Mouse (Mus musculus) forebrain, embryonic 13.5 days (tissue): Measurements from ENCODE around the gene Efna5. TPM values are rescaled to one million over a fixed set of nuclear protein-coding genes. Genes with fewer than 3 reads are reported as not detected.

Source experiments
- ATAC-seq: fragments of 200-750 bp; cut with Nextera tagmentation; 2 replicates; pipeline ENCODE4 v1.8.0; 2017
- H3K27ac ChIP-seq: fragments of 300-500 bp; sonication (generic); 2 replicates; pipeline ENCODE4 v1.5.1; 2015; ENCODE audit warnings: inconsistent platforms, mild to moderate bottlenecking, moderate library complexity
- H3K27me3 ChIP-seq: fragments of 300-500 bp; sonication (generic); 2 replicates; pipeline ENCODE4 v1.6.1; 2015; ENCODE audit warnings: mild to moderate bottlenecking, inconsistent platforms
- H3K36me3 ChIP-seq: fragments of 300-500 bp; sonication (generic); 2 replicates; pipeline ENCODE4 v1.6.1; 2015; ENCODE audit warnings: mild to moderate bottlenecking, inconsistent platforms; ENCODE audit not compliant: poor library complexity, severe bottlenecking
- H3K4me1 ChIP-seq: fragments of 300-500 bp; sonication (generic); 2 replicates; pipeline ENCODE4 v1.6.1; 2015; ENCODE audit warnings: inconsistent platforms
- H3K4me2 ChIP-seq: fragments of 300-500 bp; sonication (generic); 2 replicates; pipeline ENCODE4 v1.6.1; 2015; ENCODE audit warnings: inconsistent platforms, mild to moderate bottlenecking, moderate library complexity
- H3K4me3 ChIP-seq: fragments of 300-500 bp; sonication (generic); 2 replicates; pipeline ENCODE4 v1.5.1; 2015; ENCODE audit warnings: mild to moderate bottlenecking, inconsistent platforms
- H3K9ac ChIP-seq: fragments of 300-500 bp; sonication (generic); 2 replicates; pipeline ENCODE4 v1.6.1; 2015; ENCODE audit warnings: mild to moderate bottlenecking, inconsistent platforms
- H3K9me3 ChIP-seq: fragments of 300-500 bp; sonication (generic); replicated peaks from 2 replicates; pipeline ENCODE4 v1.6.1; 2016; ENCODE audit warnings: inconsistent platforms
- WGBS: fragments of 180-500 bp; shearing (Covaris S2); methylation state at CpG from one replicate; pipeline ENCODE4 v1.1.7; 2015; 5-methylcytosine and 5-hydroxymethylcytosine counted together
- polyA plus RNA-seq: library from polyadenylated mRNA; unstranded; fragments of >200 nt; fragmentation: Nextera tagmentation; extraction: Ambion mirVana; gene quantifications from 2 replicates; pipeline ENCODE4 v1.2.1, GENCODE M21; 2015

The Efna5 gene
- polyA plus RNA-seq, 1 experiment from 2014 or later = 27.2 TPM

- ATAC-seq = no peak
- H3K9ac ChIP-seq = no peak overlapping the region
- H3K27me3 ChIP-seq = no peaks in the 10 kb centered on the region
- no peaks in the 10 kb centered on the region for H3K9me3 ChIP-seq
- 91% methylated on average over 3 of the region's 3 CpGs for WGBS
- no peak overlapping the region for H3K4me3 ChIP-seq
- no peaks in the 10 kb centered on the region for H3K36me3 ChIP-seq
- 0 out of 2 replicates have a peak, but pooled peaks cover 5% of the 10 kb centered on the region for H3K4me1 ChIP-seq
- H3K4me2 ChIP-seq = no peak overlapping the region
- H3K27ac ChIP-seq = no peak overlapping the region
Measured at GRCm38 (mm10) chr17:62756951-62757350, 124.2 kb downstream of the Efna5 start.

GRCm38 (mm10) chr17:62755635-62756034, 125.5 kb downstream of the Efna5 start:
- Histone ChIP-seq H3K36me3 (no peaks in the 10 kb centered on the region), H3K9me3 (no peaks in the 10 kb centered on the region), H3K27ac (no peak overlapping the region), H3K4me3 (no peak overlapping the region), H3K4me2 (no peak overlapping the region), H3K27me3 (no peaks in the 10 kb centered on the region), H3K4me1 (0 out of 2 replicates have a peak, but pooled peaks cover 5% of the 10 kb centered on the region), H3K9ac (no peak overlapping the region)
- ATAC-seq = no peak
- WGBS = 91% methylated on average over 2 of the region's 2 CpGs

- Histone ChIP-seq H3K4me2 (no peak overlapping the region), H3K27ac (no peak overlapping the region), H3K36me3 (no peaks in the 10 kb centered on the region), H3K4me3 (no peak overlapping the region), H3K4me1 (0 out of 2 replicates have a peak, but pooled peaks cover 1% of the 10 kb centered on the region), H3K27me3 (no peaks in the 10 kb centered on the region), H3K9ac (no peak overlapping the region), H3K9me3 (no peaks in the 10 kb centered on the region)
- no peak for ATAC-seq
- 90% methylated on average over 4 of the region's 4 CpGs for WGBS
Measured at GRCm38 (mm10) chr17:62754638-62755037, 126.5 kb downstream of the Efna5 start.

DNA sequence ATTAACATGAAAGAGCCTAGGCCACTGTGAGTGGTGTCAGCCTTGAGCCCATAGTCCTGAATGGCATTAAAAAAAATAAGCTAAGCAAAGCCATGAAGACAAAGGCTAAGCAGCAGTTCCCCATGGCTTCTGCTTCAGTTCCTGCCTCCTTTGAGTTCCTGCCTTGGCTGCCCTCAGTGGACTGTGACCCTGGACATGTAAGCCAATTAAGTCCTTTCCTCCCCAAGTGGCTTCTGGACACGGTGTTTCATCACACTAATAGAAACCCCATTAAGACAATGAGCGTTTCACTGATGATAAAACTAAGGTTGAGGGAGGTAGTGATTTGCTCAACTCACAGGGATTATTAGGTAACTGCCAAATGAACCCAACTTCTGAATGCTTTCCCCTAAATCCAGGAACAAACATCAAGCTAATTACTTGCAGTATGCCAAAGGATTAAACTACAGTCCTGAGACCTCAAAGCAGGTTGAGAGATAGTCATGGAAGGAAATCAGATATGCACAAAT, 128.7 kb downstream of the Efna5 start:
- Histone ChIP-seq H3K4me2 (no peak overlapping the region), H3K4me1 (no peaks in the 10 kb centered on the region), H3K4me3 (no peak overlapping the region), H3K27ac (no peak overlapping the region), H3K36me3 (no peaks in the 10 kb centered on the region), H3K9ac (no peak overlapping the region), H3K27me3 (no peaks in the 10 kb centered on the region), H3K9me3 (no peaks in the 10 kb centered on the region)
- ATAC-seq = no peak
- WGBS = 8% methylated on average over 2 of the region's 2 CpGs

- Histone ChIP-seq H3K4me2 (no peak overlapping the region), H3K27ac (no peak overlapping the region), H3K9me3 (no peaks in the 10 kb centered on the region), H3K4me3 (no peak overlapping the region), H3K36me3 (no peaks in the 10 kb centered on the region), H3K4me1 (no peaks in the 10 kb centered on the region), H3K27me3 (no peaks in the 10 kb centered on the region), H3K9ac (no peak overlapping the region)
- no peak for ATAC-seq
- 85% methylated on average over 3 of the region's 3 CpGs for WGBS
Measured at GRCm38 (mm10) chr17:62750647-62751046, 130.5 kb downstream of the Efna5 start.

GRCm38 (mm10) chr17:62748803-62749619, 132.1 kb downstream of the Efna5 start:
- no peak overlapping the region for H3K4me2 ChIP-seq
- H3K4me3 ChIP-seq = no peak overlapping the region
- WGBS = 80% methylated on average over 16 of the region's 16 CpGs
- H3K27ac ChIP-seq = no peak overlapping the region
- no peaks in the 10 kb centered on the region for H3K9me3 ChIP-seq
- ATAC-seq = no peak
- H3K27me3 ChIP-seq = no peaks in the 10 kb centered on the region
- no peaks in the 10 kb centered on the region for H3K4me1 ChIP-seq
- H3K36me3 ChIP-seq = no peaks in the 10 kb centered on the region
- H3K9ac ChIP-seq = no peak overlapping the region

DNA sequence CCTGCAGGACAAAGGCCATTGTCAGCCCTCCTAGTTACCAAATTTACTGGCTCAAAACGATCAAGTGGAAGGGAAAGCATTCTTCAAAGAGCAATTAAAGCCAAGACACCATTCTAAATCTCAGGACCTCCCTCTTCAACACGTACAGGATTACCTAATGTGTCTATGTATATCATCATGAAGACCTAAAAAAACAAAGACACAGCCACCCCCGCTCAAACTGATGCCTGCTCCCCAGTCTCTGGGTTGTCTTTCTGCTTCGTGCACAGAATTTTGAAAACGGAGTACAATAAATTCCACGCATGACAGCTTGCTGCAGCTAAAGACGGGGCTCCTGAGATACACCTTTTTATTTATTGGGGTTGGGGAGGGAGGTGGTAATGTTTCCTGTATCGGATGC, 133.7 kb downstream of the Efna5 start:
- Histone ChIP-seq H3K36me3 (no peaks in the 10 kb centered on the region), H3K4me1 (no peaks in the 10 kb centered on the region), H3K27ac (no peak overlapping the region), H3K4me3 (no peak overlapping the region), H3K9me3 (no peaks in the 10 kb centered on the region), H3K9ac (no peak overlapping the region), H3K27me3 (no peaks in the 10 kb centered on the region), H3K4me2 (no peak overlapping the region)
- no peak for ATAC-seq
- 68% methylated on average over 8 of the region's 8 CpGs for WGBS

DNA sequence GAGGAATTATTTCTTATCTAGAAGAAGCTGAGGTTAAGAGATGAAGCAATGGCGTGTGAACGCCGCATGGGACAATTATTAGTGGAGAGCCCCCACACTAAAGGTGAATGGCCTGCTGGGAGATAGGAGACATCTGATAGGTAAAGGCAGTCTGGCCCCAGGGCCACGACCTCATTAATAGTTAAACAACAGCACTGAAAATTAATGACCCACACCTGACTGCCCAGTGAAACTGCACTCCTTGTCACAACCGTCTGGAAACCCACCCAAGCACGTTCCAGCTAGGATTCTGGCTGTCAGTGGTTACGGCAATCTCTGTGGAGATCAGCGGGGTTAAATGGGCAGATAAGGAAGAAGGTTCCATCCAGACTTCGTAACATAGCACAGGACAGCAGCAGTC, 134.3 kb downstream of the Efna5 start:
- Histone ChIP-seq H3K9me3 (no peaks in the 10 kb centered on the region), H3K27ac (no peak overlapping the region), H3K4me3 (no peak overlapping the region), H3K4me1 (no peaks in the 10 kb centered on the region), H3K9ac (no peak overlapping the region), H3K36me3 (no peaks in the 10 kb centered on the region), H3K4me2 (no peak overlapping the region), H3K27me3 (no peaks in the 10 kb centered on the region)
- no peak for ATAC-seq
- 81% methylated on average over 9 of the region's 9 CpGs for WGBS

DNA sequence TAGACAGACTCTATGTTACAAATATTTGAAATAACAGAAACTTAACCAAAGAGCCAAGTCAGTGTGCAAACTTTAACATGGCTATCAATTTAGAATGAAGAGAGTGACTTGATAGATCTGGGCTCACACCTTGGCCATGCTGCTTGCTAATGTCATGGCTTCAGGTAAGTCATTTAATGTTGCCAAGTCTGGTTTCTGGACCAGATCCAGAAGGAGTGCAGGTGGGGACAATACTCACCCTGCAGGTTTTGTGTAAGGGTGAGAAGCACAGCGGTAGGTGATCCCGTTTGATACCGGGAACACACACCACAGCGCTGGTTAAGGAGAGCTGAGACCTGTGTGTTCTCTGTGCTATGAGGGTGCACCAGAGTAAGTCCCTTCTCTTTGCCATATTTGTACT, 135.8 kb downstream of the Efna5 start:
- Histone ChIP-seq H3K27ac (no peak overlapping the region), H3K27me3 (no peaks in the 10 kb centered on the region), H3K36me3 (no peaks in the 10 kb centered on the region), H3K4me1 (peaks cover 1% of the 10 kb centered on the region), H3K4me3 (no peak overlapping the region), H3K4me2 (no peak overlapping the region), H3K9me3 (no peaks in the 10 kb centered on the region), H3K9ac (no peak overlapping the region)
- ATAC-seq = no peak
- WGBS = 96% methylated on average over 4 of the region's 4 CpGs

GRCm38 (mm10) chr17:62744239-62744638, 136.9 kb downstream of the Efna5 start:
- Histone ChIP-seq H3K9me3 (no peaks in the 10 kb centered on the region), H3K4me2 (no peak overlapping the region), H3K36me3 (no peaks in the 10 kb centered on the region), H3K27me3 (no peaks in the 10 kb centered on the region), H3K4me1 (peaks cover 7% of the 10 kb centered on the region), H3K9ac (no peak overlapping the region), H3K27ac (no peak overlapping the region), H3K4me3 (no peak overlapping the region)
- no peak for ATAC-seq
- WGBS = 93% methylated on average over 6 of the region's 6 CpGs

DNA sequence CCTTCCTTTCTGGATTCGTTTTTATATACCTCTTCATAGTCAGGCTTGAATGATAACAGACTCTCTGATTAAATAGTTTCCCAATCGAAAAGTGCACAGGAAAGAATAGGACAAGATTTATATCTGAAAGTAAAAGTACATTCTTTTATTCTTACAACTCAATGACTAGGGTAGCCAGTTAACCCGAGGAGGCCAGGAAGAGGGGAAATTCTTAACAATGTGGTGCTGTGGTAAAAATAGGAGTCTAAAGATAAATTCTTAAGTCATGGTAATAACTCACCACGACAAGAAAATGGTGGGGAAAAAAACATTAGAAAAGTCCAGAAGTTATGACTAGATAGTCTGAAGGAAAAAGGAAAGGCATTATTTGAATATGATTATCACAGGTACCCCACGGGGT, 139.4 kb downstream of the Efna5 start:
- no peak overlapping the region for H3K9ac ChIP-seq
- H3K4me3 ChIP-seq = no peak overlapping the region
- no peak overlapping the region for H3K27ac ChIP-seq
- H3K4me1 ChIP-seq = peaks cover 7% of the 10 kb centered on the region
- peaks cover 2% of the 10 kb centered on the region; the same call in 1 of the 2 replicates for H3K27me3 ChIP-seq
- no peak overlapping the region for H3K4me2 ChIP-seq
- no peaks in the 10 kb centered on the region for H3K36me3 ChIP-seq
- no peak for ATAC-seq
- 84% methylated on average over 5 of the region's 5 CpGs for WGBS
- no peaks in the 10 kb centered on the region for H3K9me3 ChIP-seq

GRCm38 (mm10) chr17:62741020-62741419, 140.1 kb downstream of the Efna5 start:
- WGBS = 80% methylated on average over 6 of the region's 6 CpGs
- Histone ChIP-seq H3K4me2 (no peak overlapping the region), H3K4me3 (no peak overlapping the region), H3K4me1 (peaks cover 8% of the 10 kb centered on the region), H3K27ac (no peak overlapping the region), H3K36me3 (no peaks in the 10 kb centered on the region), H3K9me3 (no peaks in the 10 kb centered on the region), H3K27me3 (peaks cover 2% of the 10 kb centered on the region; the same call in 1 of the 2 replicates), H3K9ac (no peak overlapping the region)
- ATAC-seq = no peak
